9 mouse cellular contexts compared by ENCODE assay signal in the genomic region with DNA sequence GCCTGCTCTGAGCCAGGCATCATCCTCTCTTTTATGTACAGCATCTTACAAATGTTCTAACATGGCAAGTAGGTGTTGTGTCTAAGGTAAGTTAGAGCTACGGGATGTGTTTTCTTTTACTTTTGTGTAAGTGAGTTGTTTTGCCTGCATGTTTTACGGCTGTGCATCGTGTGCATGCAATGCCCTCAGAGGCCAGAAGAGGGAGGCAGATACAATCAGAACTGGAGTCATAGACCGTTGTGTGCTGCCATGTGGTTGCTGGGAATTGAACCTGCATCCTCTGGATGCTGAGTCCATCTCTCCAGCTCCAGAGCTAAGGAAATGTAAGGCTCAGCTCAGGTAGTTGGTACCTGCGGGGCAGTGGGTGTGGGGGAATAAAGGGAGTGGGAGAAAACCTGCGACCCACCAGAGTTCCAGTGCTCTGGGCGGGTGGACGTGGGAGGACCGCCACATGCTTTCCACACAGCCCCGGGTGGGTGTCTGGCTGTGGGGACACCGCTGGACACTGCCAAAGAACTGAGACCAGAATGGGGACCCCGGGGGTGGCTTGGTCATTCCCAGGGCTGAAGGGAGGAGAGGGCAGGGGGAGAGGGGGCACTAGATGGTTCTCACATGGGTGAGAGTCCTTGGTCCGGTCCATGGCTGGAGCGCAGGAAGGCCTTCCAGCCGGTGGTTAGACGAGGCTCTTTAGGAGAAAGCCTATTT.
DNase-seq lines count a peak whose midpoint lies in the region; ATAC-seq and TF ChIP-seq lines count a peak whose summit lies in the region.
"Had no signal": no experiment of that assay in that cellular context is flagged by ENCODE, and none has a peak within 500 bp of the region (broad histone marks: within the 10 kb centered on the region; RNA-seq: fewer than 3 reads in every experiment).

No protein-coding gene starts in this region.

- no peak overlapping the region for H3K4me2 ChIP-seq in kidney, embryonic 14.5 days (replicated peaks; ENCODE audit: low read depth, low read length)
- H3K4me2 ChIP-seq: neural tube, embryonic 13.5 days had no signal

- no peaks in the 10 kb centered on the region for H3K4me1 ChIP-seq in kidney, embryonic 14.5 days (ENCODE audit: control insufficient read depth, insufficient read depth, low read length)
- H3K4me1 ChIP-seq in thymus, adult 2 months (replicated peaks; ENCODE audit: control insufficient read depth, insufficient read depth, low read length): no peaks in the 10 kb centered on the region
- H3K4me1 ChIP-seq: neural tube, embryonic 13.5 days had no signal

- 89% methylated on average over 16 of the region's 16 CpGs for WGBS in kidney, embryonic 14.5 days
- 96% methylated on average over 16 of the region's 16 CpGs for WGBS in thymus, adult 2 months

- DNase-seq in kidney, postnatal 14 days: no peak
- DNase-seq in thymus, adult 2 months: peak; percentile 9
- DNase-seq in thymus, adult 18-20 months: no peak
- DNase-seq in c-Kit-positive CD71-negative TER-119-negative erythroid progenitor cells, embryonic 14.5 days (ENCODE audit: low read depth): peak; percentile 4
- peak; percentile 52 for DNase-seq in thymus, postnatal 4 days
- no peak for DNase-seq in embryo, embryonic 9.5 days (ENCODE audit: extremely low spot score)
- no peak for DNase-seq in urinary bladder, postnatal 36 days (ENCODE audit: low spot score in 2 of 2)

- no peak; the same call in 1 of the 2 replicates for TF ChIP-seq CTCF in thymus, adult 2 months (IDR thresholded peaks at IDR 0.05; ENCODE audit: borderline replicate concordance, control insufficient read depth, extremely low read depth, insufficient read depth, low read length, poor library complexity)

- no peaks in the 10 kb centered on the region for H3K27me3 ChIP-seq in kidney, embryonic 14.5 days (ENCODE audit: control insufficient read depth, insufficient read depth, low read length)
- no peaks in the 10 kb centered on the region for H3K27me3 ChIP-seq in thymus, adult 2 months (ENCODE audit: control insufficient read depth, insufficient read depth, low read length)
- H3K27me3 ChIP-seq: neural tube, embryonic 13.5 days had no signal

- peak; percentile 44; the same call in 1 of the 2 replicates for ATAC-seq in kidney, embryonic 14.5 days (ENCODE audit: low FRiP score, low TSS enrichment)

- no peak overlapping the region for H3K9ac ChIP-seq in kidney, embryonic 14.5 days (ENCODE audit: low read depth, low read length)
- H3K9ac ChIP-seq: neural tube, embryonic 13.5 days had no signal

- TF ChIP-seq POLR2A in thymus, adult 2 months (IDR thresholded peaks at IDR 0.05; ENCODE audit: control insufficient read depth, extremely low read depth, insufficient read depth, low read length, poor library complexity): no peak

- no peaks in the 10 kb centered on the region for H3K36me3 ChIP-seq in kidney, embryonic 14.5 days (ENCODE audit: control insufficient read depth, insufficient read depth, low read length)
- no peaks in the 10 kb centered on the region for H3K36me3 ChIP-seq in thymus, adult 2 months (ENCODE audit: control insufficient read depth, insufficient read depth, low read length)
- H3K36me3 ChIP-seq: neural tube, embryonic 13.5 days had no signal

- no peak overlapping the region for H3K4me3 ChIP-seq in kidney, embryonic 14.5 days (ENCODE audit: low read length)
- no peak overlapping the region for H3K4me3 ChIP-seq in thymus, adult 2 months (ENCODE audit: control insufficient read depth, insufficient read depth, low read length)
- H3K4me3 ChIP-seq: neural tube, embryonic 13.5 days had no signal

- no peak overlapping the region for H3K27ac ChIP-seq in kidney, embryonic 14.5 days (ENCODE audit: low read depth, low read length)
- no peak overlapping the region for H3K27ac ChIP-seq in thymus, adult 2 months (ENCODE audit: control insufficient read depth, insufficient read depth, low read length)
- H3K27ac ChIP-seq: neural tube, embryonic 13.5 days had no signal

- no peaks in the 10 kb centered on the region for H3K9me3 ChIP-seq in kidney, embryonic 14.5 days (ENCODE audit: control insufficient read depth, low read length)
- H3K9me3 ChIP-seq: neural tube, embryonic 13.5 days had no signal

Comparison
In these comparisons a context has a peak if more than half of its experiments do, and no peak if none do; other contexts are left out.
1. DNase-seq: peak in thymus, adult 2 months (single experiment), c-Kit-positive CD71-negative TER-119-negative erythroid progenitor cells, embryonic 14.5 days (single experiment) and thymus, postnatal 4 days (single experiment); none in kidney, postnatal 14 days (single experiment), thymus, adult 18-20 months (0 of 2), embryo, embryonic 9.5 days (single experiment) and urinary bladder, postnatal 36 days (0 of 2).